Mouse (Mus musculus): ENCODE measurements around the gene Prkag2.

The Prkag2 gene

GRCm38 (mm10) chr5:24820627-24821026 lies 279.8 kb downstream of the Prkag2 start:
- DNase-seq: no peak

- no peak for DNase-seq
Measured at GRCm38 (mm10) chr5:24817191-24817590, 283.3 kb downstream of the Prkag2 start.

- no peak for DNase-seq
Measured at GRCm38 (mm10) chr5:24813946-24814345, 286.5 kb downstream of the Prkag2 start.

- DNase-seq: no peak
Measured at GRCm38 (mm10) chr5:24813005-24813404, 287.4 kb downstream of the Prkag2 start.

Measured in thymus, postnatal 4 days (tissue).